Mouse (Mus musculus) ES-Bruce4 (cell line): Measurements from ENCODE around the gene Med4. TPM values are rescaled to one million over a fixed set of nuclear protein-coding genes. Genes with fewer than 3 reads are reported as not detected.

ENCODE experiments used
- H3K27ac ChIP-seq: 2 replicates; pipeline ENCODE4 v1.5.1; 2012; ENCODE audit warnings: low read length, inconsistent platforms; ENCODE audit not compliant: insufficient read depth
- H3K27me3 ChIP-seq: 2 replicates; pipeline ENCODE4 v1.6.1; 2012; ENCODE audit warnings: mild to moderate bottlenecking, low read length, inconsistent platforms; ENCODE audit not compliant: control insufficient read depth, poor library complexity, insufficient read depth, severe bottlenecking
- H3K36me3 ChIP-seq: 2 replicates; pipeline ENCODE4 v1.6.1; 2012; ENCODE audit warnings: inconsistent platforms, mild to moderate bottlenecking, low read length, moderate library complexity; ENCODE audit not compliant: control insufficient read depth, poor library complexity, insufficient read depth, severe bottlenecking
- H3K4me1 ChIP-seq: one replicate; pipeline ENCODE4 v1.8.1; 2011; ENCODE audit warnings: low read length; ENCODE audit not compliant: control insufficient read depth, insufficient read depth
- H3K4me3 ChIP-seq: 2 replicates; pipeline ENCODE4 v1.5.1; 2011; ENCODE audit warnings: low read depth, mild to moderate bottlenecking, low read length
- H3K9ac ChIP-seq: 2 replicates; pipeline ENCODE4 v1.6.1; 2012; ENCODE audit warnings: low read depth, mild to moderate bottlenecking, inconsistent platforms; ENCODE audit not compliant: poor library complexity, severe bottlenecking
- H3K9me3 ChIP-seq: replicated peaks from 2 replicates; pipeline ENCODE4 v1.6.1; 2012; ENCODE audit warnings: mild to moderate bottlenecking, low read length, inconsistent platforms; ENCODE audit not compliant: control insufficient read depth, poor library complexity, insufficient read depth, severe bottlenecking
- CTCF ChIP-seq: IDR thresholded peaks from one replicate; pipeline ENCODE4 v1.8.1; 2011; ENCODE audit warnings: low read depth, low read length
- EP300 ChIP-seq: IDR thresholded peaks from 2 replicates; pipeline ENCODE4 v1.6.1; 2011; ENCODE audit warnings: low read depth, low read length; ENCODE audit not compliant: insufficient read depth
- POLR2A ChIP-seq: IDR thresholded peaks from one replicate; pipeline ENCODE4 v1.8.1; 2011; ENCODE audit warnings: low read length; ENCODE audit not compliant: insufficient read depth
- polyA plus RNA-seq: library from polyadenylated mRNA; stranded (reverse); fragments of >200 nt; gene quantifications from 2 replicates; pipeline ENCODE4 v1.2.4, GENCODE M21; 2011; ENCODE audit warnings: low read depth; ENCODE audit not compliant: missing spikeins, insufficient read depth, insufficient read length

Gene Med4
- 63.0 and 64.0 TPM in 2 replicates for polyA plus RNA-seq

DNA sequence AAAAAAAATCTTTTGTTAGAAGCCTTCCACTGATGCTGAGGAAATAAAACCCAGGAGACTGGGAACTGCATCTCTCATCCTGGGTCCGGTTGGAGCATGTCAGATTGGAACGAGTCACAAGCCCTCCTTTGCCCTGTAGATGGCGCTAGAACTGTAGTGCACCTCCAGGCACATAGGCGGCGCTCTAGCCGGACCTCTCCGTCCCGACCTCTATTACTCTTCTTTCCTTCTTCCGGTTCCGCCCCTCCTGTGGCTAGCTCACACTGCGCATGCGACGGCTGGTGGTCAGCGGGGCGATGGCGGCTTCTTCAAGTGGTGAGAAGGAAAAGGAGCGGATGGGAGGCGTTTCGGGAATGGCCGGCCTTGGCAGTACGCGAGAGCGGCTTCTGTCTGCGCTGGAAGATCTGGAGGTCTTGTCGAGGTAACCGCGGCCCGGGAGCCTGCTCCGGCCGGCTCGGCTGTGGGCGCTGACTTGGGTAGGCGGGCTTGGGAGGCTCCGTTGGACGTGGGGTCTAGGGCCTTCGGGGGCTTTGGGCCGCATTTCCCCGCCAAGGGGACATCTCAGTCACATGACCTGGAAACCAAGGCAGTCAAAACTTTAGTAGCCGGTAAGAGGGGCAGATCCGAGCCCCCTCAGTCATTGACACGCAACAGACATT, at the start of gene Med4:
TSS of gene Med4 (plus strand) at position 261 of the 659 bp plus-strand sequence.
- H3K27ac ChIP-seq: no peak within 1 kb of the TSS
- H3K4me1 ChIP-seq: no peaks in the 10 kb centered on the region
- peaks cover 8% of the 10 kb centered on the region; the same call in 1 of the 2 replicates for H3K36me3 ChIP-seq
- peak within 1 kb of the TSS; percentile 92 for H3K9ac ChIP-seq
- H3K9me3 ChIP-seq: no peaks in the 10 kb centered on the region
- TF ChIP-seq EP300 (peak; percentile 83), CTCF (peak; percentile 100), POLR2A (peak; percentile 71)
- H3K4me3 ChIP-seq: peak within 1 kb of the TSS; percentile 93
- no peaks in the 10 kb centered on the region for H3K27me3 ChIP-seq

- Histone ChIP-seq H3K4me3 (no peak overlapping the region), H3K9me3 (no peaks in the 10 kb centered on the region), H3K36me3 (no peaks in the 10 kb centered on the region), H3K9ac (no peak overlapping the region), H3K4me1 (no peaks in the 10 kb centered on the region), H3K27me3 (no peaks in the 10 kb centered on the region), H3K27ac (no peak overlapping the region)
- no peak for TF ChIP-seq EP300
- no peak for TF ChIP-seq POLR2A
- no peak for TF ChIP-seq CTCF
These were observed 49.2 kb upstream of the Med4 start for GRCm38 (mm10) chr14:73460514-73461134.

DNA sequence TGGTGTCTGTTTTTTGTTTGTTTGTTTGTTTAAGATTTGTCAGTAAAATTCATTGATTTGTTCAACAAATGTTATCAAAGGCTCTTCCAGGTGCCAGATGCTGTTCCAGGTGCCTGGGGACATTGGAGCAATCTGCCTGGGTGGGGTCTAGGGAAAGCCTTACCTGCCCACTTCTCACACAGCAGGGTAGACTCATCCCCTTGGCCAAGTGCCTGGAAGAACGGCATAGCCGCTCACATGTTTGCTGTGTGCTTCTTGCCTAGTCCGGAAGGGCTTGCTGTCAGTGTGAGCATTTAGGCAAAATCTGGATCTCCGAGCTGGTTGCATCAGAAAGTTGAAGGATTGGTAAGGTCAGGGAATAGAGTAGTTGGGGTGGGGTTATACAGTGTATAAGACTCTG, 47.6 kb upstream of the Med4 start:
- no peak overlapping the region for H3K27ac ChIP-seq
- TF ChIP-seq POLR2A (no peak), CTCF (no peak), EP300 (no peak)
- H3K4me3 ChIP-seq: no peak overlapping the region
- no peaks in the 10 kb centered on the region for H3K27me3 ChIP-seq
- H3K9me3 ChIP-seq: no peaks in the 10 kb centered on the region
- no peaks in the 10 kb centered on the region for H3K4me1 ChIP-seq
- H3K9ac ChIP-seq: no peak overlapping the region
- no peaks in the 10 kb centered on the region for H3K36me3 ChIP-seq

GRCm38 (mm10) chr14:73467697-73468096, 42.1 kb upstream of the Med4 start:
- Histone ChIP-seq H3K9me3 (no peaks in the 10 kb centered on the region), H3K4me3 (no peak overlapping the region), H3K27me3 (no peaks in the 10 kb centered on the region), H3K36me3 (no peaks in the 10 kb centered on the region), H3K9ac (no peak overlapping the region), H3K27ac (no peak overlapping the region), H3K4me1 (no peaks in the 10 kb centered on the region)
- TF ChIP-seq EP300 (no peak), POLR2A (no peak), CTCF (no peak)

DNA sequence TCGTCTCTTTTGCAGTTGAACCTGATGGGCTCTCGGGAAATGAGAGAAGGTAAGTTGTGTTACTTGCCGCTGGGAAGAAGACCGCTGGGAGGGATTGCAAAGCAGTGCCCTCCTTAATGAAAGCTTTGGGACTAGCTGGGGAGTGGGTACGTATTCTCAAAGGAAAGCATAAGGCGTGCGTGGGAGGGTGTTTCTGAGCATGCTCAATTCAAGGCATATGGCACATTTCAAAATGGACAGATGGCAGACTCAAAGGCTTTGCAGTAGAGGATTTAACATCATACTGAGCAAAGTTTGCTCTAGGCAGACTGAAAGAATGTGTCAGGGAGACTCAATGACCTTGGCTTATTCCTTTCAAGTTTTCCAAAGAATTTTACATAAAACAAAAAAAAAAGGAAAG, 40.3 kb upstream of the Med4 start:
- no peaks in the 10 kb centered on the region for H3K4me1 ChIP-seq
- H3K36me3 ChIP-seq: no peaks in the 10 kb centered on the region
- H3K9me3 ChIP-seq: no peaks in the 10 kb centered on the region
- H3K9ac ChIP-seq: no peak overlapping the region
- no peak for TF ChIP-seq CTCF
- TF ChIP-seq EP300: no peak
- TF ChIP-seq POLR2A: no peak
- H3K4me3 ChIP-seq: no peak overlapping the region
- H3K27me3 ChIP-seq: no peaks in the 10 kb centered on the region
- H3K27ac ChIP-seq: no peak overlapping the region

- H3K4me3 ChIP-seq: no peak overlapping the region
- H3K9ac ChIP-seq: no peak overlapping the region
- no peak overlapping the region for H3K27ac ChIP-seq
- no peaks in the 10 kb centered on the region for H3K4me1 ChIP-seq
- no peaks in the 10 kb centered on the region for H3K27me3 ChIP-seq
- TF ChIP-seq CTCF: no peak
- TF ChIP-seq POLR2A: no peak
- TF ChIP-seq EP300: no peak
- no peaks in the 10 kb centered on the region for H3K36me3 ChIP-seq
- H3K9me3 ChIP-seq: no peaks in the 10 kb centered on the region
These were observed 39.2 kb upstream of the Med4 start for GRCm38 (mm10) chr14:73470593-73470992.
